Mouse (Mus musculus) layer of hippocampus, adult 2 months (tissue): ENCODE measurements around the gene Ss18l1. TPM values are rescaled to one million over a fixed set of nuclear protein-coding genes. Genes with fewer than 3 reads are reported as not detected.

ENCODE experiments used
- DNase-seq, 2 experiments: peaks; one replicate each; pipeline ENCODE4 v3.0.0; 2022; ENCODE audit warnings: low spot score in 2 of 2
- H3K27ac ChIP-seq: fragments of 200-600 bp; 2 replicates; pipeline ENCODE4 v1.8.1; 2022
- H3K4me3 ChIP-seq: fragments of 200-600 bp; 2 replicates; pipeline ENCODE4 v1.8.1; 2022; ENCODE audit warnings: mild to moderate bottlenecking
- CTCF ChIP-seq: fragments of 200-600 bp; conservative IDR thresholded peaks from 2 replicates; pipeline ENCODE4 v1.8.1; 2022; ENCODE audit warnings: antibody characterized with exemption, mild to moderate bottlenecking, moderate library complexity
- total RNA-seq, 2 experiments: library from RNA; stranded (reverse); gene quantifications; 2 replicates each; pipeline ENCODE4 v1.2.3; 2021

The Ss18l1 gene
- total RNA-seq, 2 experiments from 2014 or later: 43.2 to 44.9 TPM

- Histone ChIP-seq H3K27ac (no peak overlapping the region), H3K4me3 (no peak overlapping the region)
- no peak for TF ChIP-seq CTCF
- no peak for DNase-seq
Observed at GRCm38 (mm10) chr2:180080680-180081079, 38.4 kb downstream of the Ss18l1 start.

DNA sequence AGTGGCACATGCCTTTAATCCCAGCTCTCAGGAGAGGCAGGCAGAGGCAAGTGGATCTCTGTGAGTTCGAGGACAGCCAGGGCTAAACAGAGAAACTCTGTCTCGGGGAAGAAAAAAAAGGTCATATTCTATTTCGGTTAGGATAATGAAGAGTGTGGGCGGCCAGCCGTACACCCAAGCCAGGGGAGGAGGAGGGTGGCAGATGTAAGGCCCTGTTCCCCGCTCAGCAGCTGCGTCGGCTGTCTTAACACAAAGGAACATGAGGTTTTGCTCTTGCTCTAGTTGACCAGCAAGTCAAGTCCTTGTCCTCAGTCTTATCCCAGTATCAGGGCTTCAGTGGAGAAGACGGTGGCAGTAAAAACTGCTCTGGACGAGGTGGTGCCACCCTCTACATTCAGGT lies 40.8 kb downstream of the Ss18l1 start:
- DNase-seq: no peak
- H3K27ac ChIP-seq: peak overlapping the region; percentile 90
- TF ChIP-seq CTCF: no peak

GRCm38 (mm10) chr2:180084565-180084964 lies 42.3 kb downstream of the Ss18l1 start:
- no peak for TF ChIP-seq CTCF
- Histone ChIP-seq H3K27ac (peak overlapping the region; percentile 90), H3K4me3 (no peak overlapping the region)
- peak in 1 of 2 experiments; percentile 65 for DNase-seq

More for the DNA sequence above, 40.8 kb downstream of the Ss18l1 start:
- no peak overlapping the region for H3K4me3 ChIP-seq

GRCm38 (mm10) chr2:180085926-180086636 lies 43.8 kb downstream of the Ss18l1 start:
- H3K27ac ChIP-seq: peak overlapping the region; percentile 90
- no peak for DNase-seq
- TF ChIP-seq CTCF: no peak
- H3K4me3 ChIP-seq: no peak overlapping the region

DNA sequence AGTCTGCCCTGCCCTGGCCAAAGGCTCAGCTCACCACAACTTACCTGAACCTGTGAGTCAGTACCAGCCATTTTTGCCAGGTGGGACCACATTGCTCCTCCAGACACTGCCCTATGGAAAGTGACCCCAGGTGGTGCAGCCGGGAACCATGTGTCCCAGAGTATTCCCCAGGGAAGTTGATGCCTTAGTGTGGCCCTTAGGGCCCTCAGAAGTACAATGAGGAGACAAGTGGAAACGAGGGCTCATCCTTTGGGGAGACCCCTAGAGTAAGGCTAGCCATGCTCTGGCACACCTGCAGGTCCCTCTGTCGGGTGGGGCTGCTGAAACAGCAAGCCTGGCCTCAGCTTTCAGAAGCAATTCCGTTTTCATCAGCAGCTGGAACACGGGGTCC lies 44.3 kb downstream of the Ss18l1 start:
- TF ChIP-seq CTCF: no peak
- H3K4me3 ChIP-seq: no peak overlapping the region
- no peak for DNase-seq
- H3K27ac ChIP-seq: peak overlapping the region; percentile 90

- Histone ChIP-seq H3K27ac (no peak overlapping the region), H3K4me3 (no peak overlapping the region)
- peak; percentile 59 for TF ChIP-seq CTCF
- no peak for DNase-seq
Observed at GRCm38 (mm10) chr2:180087472-180087871, 45.2 kb downstream of the Ss18l1 start.

DNA sequence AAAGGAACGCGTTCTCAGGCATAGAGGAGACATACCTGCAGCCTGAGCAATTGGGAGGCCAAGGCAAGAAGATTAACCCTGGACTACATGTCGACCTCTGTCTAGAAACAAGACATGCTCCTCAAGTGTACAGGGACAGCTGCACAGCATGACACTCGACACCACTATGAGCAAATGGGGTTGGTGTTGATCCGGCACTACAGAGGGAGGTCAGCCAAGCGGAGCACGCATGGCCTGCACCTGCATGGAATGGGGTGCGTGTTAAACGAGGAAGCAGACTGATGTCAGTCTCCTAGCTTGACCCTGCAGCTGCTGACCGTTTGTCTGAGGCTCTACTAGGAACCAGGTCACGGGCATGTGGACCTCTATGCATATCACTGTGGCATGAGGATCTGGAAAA lies 48.0 kb downstream of the Ss18l1 start:
- no peak for DNase-seq
- Histone ChIP-seq H3K4me3 (no peak overlapping the region), H3K27ac (no peak overlapping the region)
- TF ChIP-seq CTCF: no peak

DNA sequence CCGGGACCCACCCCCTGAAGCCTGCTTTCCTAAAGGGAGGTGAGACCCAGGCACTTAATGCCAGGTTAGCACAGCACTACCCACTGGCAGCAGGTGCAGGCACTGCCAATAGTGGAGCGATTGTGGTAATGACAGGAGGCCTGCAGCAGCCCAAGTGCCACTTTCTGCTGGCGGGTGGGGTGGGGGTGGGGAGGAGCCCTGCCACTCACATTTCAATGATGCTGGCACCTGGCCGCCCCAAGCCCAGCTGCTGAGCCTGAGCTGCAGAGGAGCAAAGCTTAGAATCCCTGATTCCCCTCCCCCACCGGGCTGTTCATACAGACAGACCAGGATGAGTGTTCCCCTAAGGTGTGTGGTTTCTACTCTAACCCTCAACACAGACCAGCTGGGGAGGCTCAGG lies 53.4 kb downstream of the Ss18l1 start:
- Histone ChIP-seq H3K4me3 (no peak overlapping the region), H3K27ac (no peak overlapping the region)
- DNase-seq: no peak
- no peak for TF ChIP-seq CTCF

GRCm38 (mm10) chr2:180097585-180097984 lies 55.3 kb downstream of the Ss18l1 start:
- no peak for TF ChIP-seq CTCF
- DNase-seq: no peak
- Histone ChIP-seq H3K27ac (no peak overlapping the region), H3K4me3 (no peak overlapping the region)

- Histone ChIP-seq H3K27ac (no peak overlapping the region), H3K4me3 (no peak overlapping the region)
- TF ChIP-seq CTCF: peak; percentile 39
- no peak for DNase-seq
Observed at GRCm38 (mm10) chr2:180098167-180098566, 55.9 kb downstream of the Ss18l1 start.

GRCm38 (mm10) chr2:180099529-180099928 lies 57.2 kb downstream of the Ss18l1 start:
- DNase-seq: no peak
- TF ChIP-seq CTCF: no peak
- no peak overlapping the region for H3K4me3 ChIP-seq
- H3K27ac ChIP-seq: no peak overlapping the region

GRCm38 (mm10) chr2:180103151-180103977 lies 61.1 kb downstream of the Ss18l1 start:
- TF ChIP-seq CTCF: no peak
- no peak for DNase-seq
- peak overlapping the region; percentile 62 for H3K4me3 ChIP-seq
- peak overlapping the region; percentile 44; the same call in 1 of the 2 replicates for H3K27ac ChIP-seq

- DNase-seq: peak in 1 of 2 experiments; percentile 57
- peak within 1 kb of the TSS; percentile 56; the same call in 1 of the 2 replicates for H3K27ac ChIP-seq
- no peak for TF ChIP-seq CTCF
- H3K4me3 ChIP-seq: peak within 1 kb of the TSS; percentile 62
Observed at GRCm38 (mm10) chr2:180103978-180104658, 61.8 kb downstream of the Ss18l1 start, which contains the start of gene Hrh3. Gene Hrh3, minus strand, starts transcription at chr2:180104488.
